Mouse (Mus musculus) urinary bladder, postnatal 25 days (tissue): Measurements from ENCODE around the gene Zbed6.
A peak's percentile ranks its signal among the peaks of the same experiment; 100 is the strongest.
"Not testable (repeated sequence)": the region's sequence is repeated elsewhere in the genome, so short reads cannot be mapped to it uniquely, and the experiment has no call there.

Experiments used
- DNase-seq: peaks from one replicate; pipeline ENCODE4 v3.0.0; 2022; ENCODE audit warnings: low spot score

Zbed6 gene

GRCm38 (mm10) chr1:133660466-133661202 lies at the start of gene Zbed6:
Gene Zbed6, minus strand, starts transcription at chr1:133660885.
- peak; percentile 66 for DNase-seq

GRCm38 (mm10) chr1:133709292-133709691 lies 48.6 kb upstream of the Zbed6 start:
- no peak for DNase-seq

- DNase-seq: not testable (repeated sequence)
These were observed 41.1 kb upstream of the Zbed6 start for GRCm38 (mm10) chr1:133701824-133702223.

GRCm38 (mm10) chr1:133697935-133698620 lies 37.4 kb upstream of the Zbed6 start:
- no peak for DNase-seq

- DNase-seq: peak; percentile 62
These were observed 35.2 kb upstream of the Zbed6 start for GRCm38 (mm10) chr1:133695901-133696300.

GRCm38 (mm10) chr1:133694876-133695275 lies 34.2 kb upstream of the Zbed6 start:
- DNase-seq: no peak

- no peak for DNase-seq
These were observed 33.6 kb upstream of the Zbed6 start for GRCm38 (mm10) chr1:133694301-133694700.

- DNase-seq: no peak
These were observed 32.9 kb upstream of the Zbed6 start for GRCm38 (mm10) chr1:133693536-133694114.

GRCm38 (mm10) chr1:133692195-133692594 lies 31.5 kb upstream of the Zbed6 start:
- DNase-seq: no peak

- DNase-seq: no peak
These were observed 30.4 kb upstream of the Zbed6 start for GRCm38 (mm10) chr1:133691046-133691445.

GRCm38 (mm10) chr1:133689897-133690296 lies 29.2 kb upstream of the Zbed6 start, which contains the start of gene Lax1:
Gene Lax1, minus strand, starts transcription at chr1:133690108.
- no peak for DNase-seq

- no peak for DNase-seq
These were observed 27.6 kb upstream of the Zbed6 start for GRCm38 (mm10) chr1:133688301-133688700.

- no peak for DNase-seq
These were observed 25.2 kb upstream of the Zbed6 start for GRCm38 (mm10) chr1:133685749-133686519.

- DNase-seq: no peak
These were observed 11.1 kb upstream of the Zbed6 start for GRCm38 (mm10) chr1:133671801-133672200.

GRCm38 (mm10) chr1:133671266-133671665 lies 10.6 kb upstream of the Zbed6 start:
- DNase-seq: no peak

GRCm38 (mm10) chr1:133670776-133671175 lies 10.1 kb upstream of the Zbed6 start:
- no peak for DNase-seq

- no peak for DNase-seq
These were observed 9.5 kb upstream of the Zbed6 start for GRCm38 (mm10) chr1:133670190-133670589.

GRCm38 (mm10) chr1:133668618-133669017 lies 7.9 kb upstream of the Zbed6 start:
- DNase-seq: no peak

GRCm38 (mm10) chr1:133667721-133668120 lies 7.0 kb upstream of the Zbed6 start:
- no peak for DNase-seq

- DNase-seq: not testable (repeated sequence)
These were observed 5.0 kb upstream of the Zbed6 start for GRCm38 (mm10) chr1:133665713-133666112.

GRCm38 (mm10) chr1:133664203-133664970 lies 3.7 kb upstream of the Zbed6 start:
- DNase-seq: no peak
